Mouse (Mus musculus) megakaryocyte, embryonic 14.5 days (primary cell): Measurements from ENCODE around the gene Cap2. TPM values are rescaled to one million over a fixed set of nuclear protein-coding genes. Genes with fewer than 3 reads are reported as not detected.

Source experiments
- H3K27me3 ChIP-seq: replicated peaks from 2 replicates; pipeline ENCODE3; 2012; ENCODE audit warnings: inconsistent platforms
- H3K36me3 ChIP-seq: replicated peaks from 2 replicates; pipeline ENCODE3; 2012; ENCODE audit warnings: low read length, inconsistent platforms, mixed read lengths
- H3K4me1 ChIP-seq: 2 replicates; pipeline ENCODE4 v1.6.1; 2012; ENCODE audit warnings: inconsistent platforms
- H3K4me3 ChIP-seq: replicated peaks from 2 replicates; pipeline ENCODE3; 2012; ENCODE audit warnings: moderate library complexity, mild to moderate bottlenecking, inconsistent platforms
- H3K9me3 ChIP-seq: 2 replicates; pipeline ENCODE4 v1.6.1; 2012; ENCODE audit warnings: inconsistent platforms
- FLI1 ChIP-seq: IDR thresholded peaks from 2 replicates; pipeline ENCODE4 v1.6.1; 2012; ENCODE audit warnings: low read length, inconsistent platforms, mixed read lengths
- GATA1 ChIP-seq: IDR thresholded peaks from 3 replicates; pipeline ENCODE4 v1.6.1; 2012; ENCODE audit warnings: mixed read lengths, low read length, inconsistent platforms, borderline replicate concordance
- polyA plus RNA-seq: library from polyadenylated mRNA; stranded (reverse); fragments of >175 nt; gene quantifications from 2 replicates; pipeline ENCODE4 v1.2.3, GENCODE M21; 2012; ENCODE audit warnings: low replicate concordance; ENCODE audit not compliant: insufficient read depth

Cap2 gene
- polyA plus RNA-seq, 1 experiment, result 1.5 TPM

DNA sequence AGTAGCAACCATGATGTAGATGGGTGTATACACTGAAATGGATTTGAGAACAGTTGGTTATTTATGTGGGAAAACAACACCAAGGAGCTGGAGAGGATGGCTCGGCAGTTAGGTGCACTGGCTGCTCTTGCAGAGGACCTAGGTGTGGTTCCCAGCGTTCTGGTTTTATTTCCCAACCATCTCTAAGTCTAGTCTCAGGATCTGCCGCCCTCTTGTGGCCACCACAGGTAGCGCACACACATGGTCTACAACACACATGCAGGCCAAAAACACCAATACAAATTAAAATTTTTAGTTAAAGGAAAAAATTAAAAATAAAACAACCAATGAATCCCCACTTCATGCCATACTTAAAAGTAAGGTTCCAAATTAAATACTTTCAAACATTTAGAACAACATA is 140.7 kb downstream of the Cap2 start:
- H3K36me3 ChIP-seq, result peaks cover 2% of the 10 kb centered on the region
- no peaks in the 10 kb centered on the region for H3K27me3 ChIP-seq
- H3K9me3 ChIP-seq, result peaks cover 18% of the 10 kb centered on the region; the same call in 1 of the 2 replicates
- no peak overlapping the region for H3K4me3 ChIP-seq
- peaks cover 7% of the 10 kb centered on the region for H3K4me1 ChIP-seq
- TF ChIP-seq FLI1 (no peak), GATA1 (no peak)

DNA sequence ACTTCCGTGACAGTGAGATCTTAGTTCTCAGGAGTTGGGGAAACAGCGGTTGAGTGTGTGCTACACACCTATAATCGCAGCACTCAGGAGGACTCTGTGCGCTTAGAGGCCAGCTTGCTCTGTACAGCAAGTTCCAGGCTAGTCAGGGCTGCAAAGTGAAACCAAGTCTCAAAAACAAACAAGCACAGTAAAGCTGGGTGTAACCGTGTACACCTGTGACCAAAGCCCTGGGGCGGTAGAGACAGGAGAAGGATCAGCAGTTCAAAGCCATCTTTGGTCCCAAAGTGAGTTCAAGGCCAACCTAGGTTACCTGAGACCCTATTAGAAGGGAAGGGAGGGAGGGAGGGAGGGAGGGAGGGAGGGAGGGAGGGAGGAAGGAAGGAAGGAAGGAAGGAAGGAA is 142.5 kb downstream of the Cap2 start:
- TF ChIP-seq FLI1 (no peak), GATA1 (no peak)
- Histone ChIP-seq H3K4me1 (peaks cover 3% of the 10 kb centered on the region; the same call in 1 of the 2 replicates), H3K9me3 (peaks cover 13% of the 10 kb centered on the region; the same call in 1 of the 2 replicates), H3K4me3 (no peak overlapping the region), H3K36me3 (no peaks in the 10 kb centered on the region), H3K27me3 (no peaks in the 10 kb centered on the region)

DNA sequence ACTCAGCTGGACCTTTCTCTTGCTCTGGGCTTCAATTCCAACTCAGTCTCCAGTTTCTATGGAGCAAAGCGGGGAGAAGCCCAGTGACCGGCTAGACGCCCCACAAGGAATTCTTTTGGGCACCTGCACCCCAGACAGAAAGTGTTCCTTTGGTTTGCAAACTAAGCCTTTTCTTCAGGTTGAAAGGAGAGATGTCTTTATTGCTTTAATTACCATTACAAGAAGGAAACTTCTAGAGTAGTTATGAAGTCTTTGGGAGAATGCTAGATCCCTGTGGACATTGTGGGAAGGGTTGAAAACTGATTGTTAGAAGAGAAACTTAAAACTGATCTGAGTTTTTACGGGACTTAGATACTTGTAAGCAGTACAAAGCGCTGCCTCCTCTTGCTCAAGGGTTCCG is 143.8 kb downstream of the Cap2 start:
- Histone ChIP-seq H3K4me3 (no peak overlapping the region), H3K36me3 (no peaks in the 10 kb centered on the region), H3K9me3 (peaks cover 9% of the 10 kb centered on the region), H3K27me3 (no peaks in the 10 kb centered on the region), H3K4me1 (no peaks in the 10 kb centered on the region)
- TF ChIP-seq GATA1 (no peak), FLI1 (no peak)

DNA sequence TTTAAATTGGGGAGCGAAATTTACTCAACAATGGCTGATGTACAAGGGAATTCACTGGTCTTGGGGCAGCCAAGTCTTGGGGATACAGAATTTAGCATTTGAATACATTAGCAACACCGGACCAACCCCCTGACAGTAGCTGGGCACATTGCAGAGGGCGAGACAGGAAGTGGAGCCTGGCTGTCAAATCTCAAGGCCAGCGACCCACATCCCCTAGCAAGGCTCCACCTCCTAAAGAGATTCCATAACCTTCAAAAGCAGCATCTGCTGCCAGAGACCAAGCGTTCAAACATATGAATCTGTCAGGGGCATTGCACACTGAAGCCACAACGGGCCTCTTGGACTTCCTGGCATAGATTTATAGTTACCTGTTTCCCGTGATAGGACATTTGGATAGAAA is 150.2 kb downstream of the Cap2 start:
- H3K27me3 ChIP-seq, result peaks cover 2% of the 10 kb centered on the region
- peaks cover 15% of the 10 kb centered on the region for H3K9me3 ChIP-seq
- no peak for TF ChIP-seq FLI1
- TF ChIP-seq GATA1, result no peak
- H3K4me3 ChIP-seq, result no peak overlapping the region
- no peaks in the 10 kb centered on the region for H3K4me1 ChIP-seq
- H3K36me3 ChIP-seq, result no peaks in the 10 kb centered on the region

DNA sequence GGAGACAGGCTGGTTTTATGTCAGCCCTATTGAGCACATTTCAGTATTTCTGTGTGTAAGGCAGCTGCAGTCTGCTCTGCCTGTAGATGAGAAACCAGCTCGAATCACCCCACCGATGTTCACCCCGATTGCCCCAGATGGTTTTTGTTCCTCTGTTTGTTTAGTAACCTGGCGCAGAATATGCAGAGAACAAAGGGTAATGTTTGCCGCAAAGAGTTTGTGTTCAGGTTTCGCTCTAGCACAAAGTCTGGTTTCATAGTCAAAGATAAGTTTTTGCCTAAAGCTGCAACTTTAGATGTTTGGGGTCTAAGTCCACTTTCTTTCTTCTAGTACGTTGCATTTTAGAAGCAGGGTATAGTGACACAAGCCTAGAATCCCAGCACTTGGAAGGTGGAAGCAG is 151.0 kb downstream of the Cap2 start:
- Histone ChIP-seq H3K36me3 (no peaks in the 10 kb centered on the region), H3K27me3 (peaks cover 2% of the 10 kb centered on the region), H3K9me3 (peaks cover 15% of the 10 kb centered on the region), H3K4me1 (no peaks in the 10 kb centered on the region), H3K4me3 (no peak overlapping the region)
- no peak for TF ChIP-seq FLI1
- TF ChIP-seq GATA1, result no peak

DNA sequence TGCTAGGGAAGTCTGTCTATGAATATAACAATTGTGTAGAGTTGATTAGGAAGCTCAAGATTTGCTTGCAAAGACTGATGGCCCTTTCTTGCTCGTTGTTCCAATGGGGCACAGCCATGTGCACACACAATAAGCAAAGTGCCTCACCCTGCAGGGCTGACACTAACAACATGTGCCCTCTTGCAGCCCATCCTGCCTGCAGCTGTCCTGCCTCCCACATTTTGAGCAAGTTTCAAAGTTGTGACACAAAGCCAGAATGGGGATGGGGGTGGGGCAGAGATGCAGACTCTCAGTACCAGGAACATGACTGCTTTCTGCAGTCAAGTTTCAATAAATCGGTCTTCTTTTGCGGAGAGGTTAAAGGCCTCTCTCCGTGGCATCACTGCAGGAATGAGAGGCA is 152.0 kb downstream of the Cap2 start:
- Histone ChIP-seq H3K4me3 (peak overlapping the region; percentile 38), H3K4me1 (no peaks in the 10 kb centered on the region), H3K36me3 (no peaks in the 10 kb centered on the region), H3K27me3 (peaks cover 2% of the 10 kb centered on the region), H3K9me3 (peaks cover 15% of the 10 kb centered on the region)
- TF ChIP-seq FLI1, result no peak
- no peak for TF ChIP-seq GATA1

DNA sequence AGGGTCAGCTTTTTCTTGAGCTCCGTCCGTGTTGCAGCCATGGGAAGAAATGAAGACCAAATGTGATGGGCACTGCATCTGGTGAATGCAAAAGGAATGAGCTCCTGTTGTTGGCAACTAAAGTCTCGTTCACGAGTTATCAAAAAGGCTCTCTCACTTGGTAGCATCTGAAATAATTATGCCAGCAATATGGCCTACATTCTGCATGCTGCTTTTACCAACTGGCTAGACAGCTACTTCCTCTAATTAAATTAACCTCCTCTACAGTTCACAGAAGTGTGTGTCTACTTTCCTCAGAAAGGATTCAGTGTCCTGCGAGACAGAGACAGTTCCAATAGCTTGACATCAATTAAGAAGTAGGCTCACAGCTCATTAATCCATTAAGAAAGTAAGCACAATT is 152.9 kb downstream of the Cap2 start:
- no peak overlapping the region for H3K4me3 ChIP-seq
- peaks cover 2% of the 10 kb centered on the region for H3K27me3 ChIP-seq
- TF ChIP-seq FLI1 (no peak), GATA1 (no peak)
- H3K36me3 ChIP-seq, result no peaks in the 10 kb centered on the region
- H3K9me3 ChIP-seq, result peaks cover 15% of the 10 kb centered on the region
- no peaks in the 10 kb centered on the region for H3K4me1 ChIP-seq

DNA sequence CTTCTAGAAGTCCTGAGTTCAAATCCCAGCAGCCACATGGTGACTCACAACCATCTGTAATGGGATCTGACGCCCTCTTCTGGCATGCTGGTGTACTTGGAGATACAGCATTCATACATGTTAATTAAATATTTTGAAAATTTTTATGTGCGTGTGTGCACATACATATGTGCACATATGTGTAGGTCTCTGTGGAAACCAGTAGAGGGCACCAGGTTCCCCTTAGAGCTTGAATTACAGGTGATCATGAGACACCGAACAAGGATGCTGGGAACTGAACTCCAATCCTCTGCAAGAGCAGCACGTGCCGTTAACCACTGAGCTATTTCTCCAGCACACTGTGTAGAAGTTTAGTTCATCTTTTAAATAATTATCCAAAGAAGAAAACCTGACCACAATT is 157.6 kb downstream of the Cap2 start:
- TF ChIP-seq GATA1, result no peak
- Histone ChIP-seq H3K27me3 (peaks cover 2% of the 10 kb centered on the region), H3K4me1 (no peaks in the 10 kb centered on the region), H3K36me3 (no peaks in the 10 kb centered on the region), H3K9me3 (no peaks in the 10 kb centered on the region), H3K4me3 (no peak overlapping the region)

DNA sequence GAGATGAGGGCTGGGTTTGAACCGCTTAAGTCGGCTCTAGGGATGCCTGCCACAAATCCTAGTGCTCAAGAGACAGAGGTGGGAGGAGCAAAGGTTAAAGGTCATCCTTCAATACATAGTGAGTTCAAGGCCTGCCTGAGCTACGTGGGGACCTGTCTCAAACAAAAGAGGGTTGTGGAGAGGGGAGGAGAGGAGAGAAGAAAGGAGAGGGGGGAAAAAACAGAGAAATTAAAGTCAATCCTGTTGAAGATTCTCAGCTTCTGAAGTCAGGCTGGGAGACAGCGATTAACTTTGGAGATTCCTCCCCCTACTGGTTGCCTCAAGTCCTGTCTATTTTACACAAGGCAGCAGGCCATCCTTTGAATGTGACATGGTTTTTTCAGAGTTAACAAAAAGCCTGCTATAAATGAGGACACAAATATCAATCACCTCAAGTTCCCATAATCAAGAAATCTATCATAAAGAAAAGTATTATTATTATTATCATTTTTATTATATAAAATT is 161.9 kb downstream of the Cap2 start:
- Histone ChIP-seq H3K4me3 (no peak overlapping the region), H3K27me3 (peaks cover 7% of the 10 kb centered on the region), H3K4me1 (peaks cover 3% of the 10 kb centered on the region; the same call in 1 of the 2 replicates), H3K9me3 (no peaks in the 10 kb centered on the region), H3K36me3 (no peaks in the 10 kb centered on the region)
- no peak for TF ChIP-seq FLI1
- no peak for TF ChIP-seq GATA1

DNA sequence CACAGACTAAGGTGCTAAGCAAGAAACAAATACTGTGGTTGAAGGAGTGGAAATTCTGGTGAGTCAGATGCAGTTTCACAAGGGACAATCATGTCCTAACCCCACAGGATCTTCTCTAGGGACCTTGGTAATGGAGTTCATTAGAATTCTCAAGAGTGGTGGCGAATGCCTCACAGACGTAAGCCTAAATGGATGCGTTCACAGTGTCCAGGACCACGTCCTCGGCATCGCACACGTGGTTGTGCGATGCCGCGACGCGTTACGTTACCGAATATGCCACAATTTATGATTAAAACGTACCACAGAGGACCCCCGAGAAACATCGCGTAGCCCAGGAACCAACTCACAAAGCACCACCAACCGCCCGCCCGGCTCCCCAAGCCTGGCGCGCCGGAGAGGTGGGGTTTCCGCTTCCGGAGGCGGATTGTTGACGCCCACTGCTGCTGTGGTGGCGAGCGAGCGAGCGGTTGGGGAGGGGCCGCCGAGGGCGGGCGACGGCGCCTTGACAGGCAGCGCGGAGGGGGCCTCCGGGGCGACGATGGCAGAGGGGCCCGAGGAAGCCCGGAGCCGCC is 167.5 kb downstream of the Cap2 start, which contains the start of gene Fam8a1:
TSS of gene Fam8a1 (plus strand) at position 475 of the 572 bp plus-strand sequence.
- Histone ChIP-seq H3K36me3 (peaks cover 36% of the 10 kb centered on the region), H3K4me3 (peak within 1 kb of the TSS; percentile 97), H3K4me1 (peaks cover 28% of the 10 kb centered on the region), H3K9me3 (no peaks in the 10 kb centered on the region), H3K27me3 (peaks cover 4% of the 10 kb centered on the region)
- TF ChIP-seq GATA1 (no peak), FLI1 (no peak)

DNA sequence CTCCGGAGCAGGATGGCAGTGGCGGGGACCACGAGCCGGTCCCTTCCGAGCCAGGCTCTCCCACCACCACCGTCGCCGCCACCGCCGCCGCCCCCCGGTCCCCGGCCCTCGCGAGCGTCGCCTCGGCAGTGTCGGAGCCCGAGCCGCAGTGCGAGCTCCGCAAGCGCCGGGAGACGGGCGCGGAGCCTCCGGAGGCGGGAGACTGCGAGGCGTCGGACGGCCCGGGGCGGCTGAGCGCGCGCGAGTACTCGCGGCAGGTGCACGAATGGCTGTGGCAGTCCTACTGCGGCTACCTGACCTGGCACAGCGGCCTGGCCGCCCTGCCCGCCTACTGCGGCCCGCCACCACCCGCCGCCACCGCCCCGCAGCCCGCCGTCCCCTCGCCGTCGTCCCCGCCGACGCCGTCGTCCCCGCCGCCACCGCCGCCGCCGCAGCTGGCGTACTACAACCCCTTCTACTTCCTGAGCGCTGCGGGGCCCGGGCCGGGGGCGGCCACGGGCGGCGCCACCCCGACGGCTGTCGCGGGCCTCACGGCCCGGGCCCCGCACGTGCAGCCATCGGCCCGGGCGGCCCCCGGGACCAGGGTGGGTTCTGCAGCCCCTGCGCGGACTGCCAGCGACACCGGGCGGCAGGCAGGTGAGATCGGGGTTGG is 168.1 kb downstream of the Cap2 start:
- peak overlapping the region; percentile 97 for H3K4me3 ChIP-seq
- TF ChIP-seq FLI1 (no peak), GATA1 (no peak)
- peaks cover 4% of the 10 kb centered on the region for H3K27me3 ChIP-seq
- H3K36me3 ChIP-seq, result peaks cover 42% of the 10 kb centered on the region
- peaks cover 34% of the 10 kb centered on the region for H3K4me1 ChIP-seq
- H3K9me3 ChIP-seq, result no peaks in the 10 kb centered on the region
